Mouse (Mus musculus) neural tube, embryonic 13.5 days (tissue): ENCODE measurements around the gene Prkch. TPM values are rescaled to one million over a fixed set of nuclear protein-coding genes. Genes with fewer than 3 reads are reported as not detected.

Source experiments
- ATAC-seq: fragments of 200-750 bp; cut with Nextera tagmentation; 2 replicates; pipeline ENCODE4 v1.8.0; 2017; ENCODE audit warnings: low read depth, mild to moderate bottlenecking, moderate TSS enrichment, moderate library complexity
- H3K27ac ChIP-seq: fragments of 300-500 bp; sonication (generic); replicated peaks from 2 replicates; pipeline ENCODE4 v1.5.1; 2015; ENCODE audit warnings: moderate library complexity, mild to moderate bottlenecking, inconsistent platforms
- H3K27me3 ChIP-seq: fragments of 300-500 bp; sonication (generic); 2 replicates; pipeline ENCODE4 v1.6.1; 2015; ENCODE audit warnings: mild to moderate bottlenecking, inconsistent platforms
- H3K36me3 ChIP-seq: fragments of 300-500 bp; sonication (generic); 2 replicates; pipeline ENCODE4 v1.6.1; 2015; ENCODE audit warnings: mild to moderate bottlenecking, inconsistent platforms
- H3K4me1 ChIP-seq: fragments of 300-500 bp; sonication (generic); replicated peaks from 2 replicates; pipeline ENCODE4 v1.6.1; 2015; ENCODE audit warnings: inconsistent platforms
- H3K4me2 ChIP-seq: fragments of 300-500 bp; sonication (generic); 2 replicates; pipeline ENCODE4 v1.6.1; 2015; ENCODE audit warnings: inconsistent platforms, mild to moderate bottlenecking, moderate library complexity
- H3K4me3 ChIP-seq: fragments of 300-500 bp; sonication (generic); 2 replicates; pipeline ENCODE4 v1.5.1; 2015; ENCODE audit warnings: mild to moderate bottlenecking, inconsistent platforms
- H3K9ac ChIP-seq: fragments of 300-500 bp; sonication (generic); 2 replicates; pipeline ENCODE4 v1.6.1; 2015; ENCODE audit warnings: moderate library complexity, mild to moderate bottlenecking, inconsistent platforms
- H3K9me3 ChIP-seq: fragments of 300-500 bp; sonication (generic); 2 replicates; pipeline ENCODE4 v1.6.1; 2016; ENCODE audit warnings: inconsistent platforms
- WGBS: fragments of 180-500 bp; shearing (Covaris S2); methylation state at CpG from one replicate; pipeline ENCODE4 v1.1.7; 2015; 5-methylcytosine and 5-hydroxymethylcytosine counted together
- polyA plus RNA-seq: library from polyadenylated mRNA; unstranded; fragments of >200 nt; fragmentation: Nextera tagmentation; extraction: Ambion mirVana; gene quantifications from 2 replicates; pipeline ENCODE4 v1.2.1, GENCODE M21; 2015

Gene Prkch
- polyA plus RNA-seq, 1 experiment from 2014 or later = 9.6 TPM

GRCm38 (mm10) chr12:73695110-73695509 is 110.5 kb downstream of the Prkch start:
- H3K4me2 ChIP-seq = no peak overlapping the region
- WGBS = 90% methylated on average over 16 of the region's 16 CpGs

GRCm38 (mm10) chr12:73696084-73696483 is 111.5 kb downstream of the Prkch start:
- Histone ChIP-seq H3K27me3 (no peaks in the 10 kb centered on the region), H3K9me3 (no peaks in the 10 kb centered on the region), H3K4me2 (no peak overlapping the region), H3K9ac (no peak overlapping the region), H3K4me3 (no peak overlapping the region), H3K4me1 (peaks cover 31% of the 10 kb centered on the region), H3K27ac (no peak overlapping the region; the same call in 1 of the 2 replicates), H3K36me3 (no peaks in the 10 kb centered on the region)
- WGBS = 65% methylated on average over 4 of the region's 4 CpGs
- peak; percentile 21; the same call in 1 of the 2 replicates for ATAC-seq

More at GRCm38 (mm10) chr12:73695110-73695509, 110.5 kb downstream of the Prkch start:
- ATAC-seq = no peak
- no peak overlapping the region for H3K9ac ChIP-seq
- no peaks in the 10 kb centered on the region for H3K36me3 ChIP-seq
- no peak overlapping the region for H3K27ac ChIP-seq
- peaks cover 25% of the 10 kb centered on the region for H3K4me1 ChIP-seq
- no peaks in the 10 kb centered on the region for H3K9me3 ChIP-seq
- H3K27me3 ChIP-seq = no peaks in the 10 kb centered on the region
- H3K4me3 ChIP-seq = no peak overlapping the region

- Histone ChIP-seq H3K9me3 (no peaks in the 10 kb centered on the region), H3K27ac (no peak overlapping the region), H3K4me1 (peaks cover 31% of the 10 kb centered on the region), H3K9ac (no peak overlapping the region), H3K4me3 (no peak overlapping the region), H3K4me2 (no peak overlapping the region), H3K27me3 (no peaks in the 10 kb centered on the region), H3K36me3 (no peaks in the 10 kb centered on the region)
- 85% methylated on average over 4 of the region's 4 CpGs for WGBS
- ATAC-seq = no peak
Measured at GRCm38 (mm10) chr12:73696946-73697345, 112.3 kb downstream of the Prkch start.

- no peak overlapping the region for H3K9ac ChIP-seq
- no peak for ATAC-seq
- no peak overlapping the region for H3K4me3 ChIP-seq
- H3K4me1 ChIP-seq = peaks cover 31% of the 10 kb centered on the region
- no peaks in the 10 kb centered on the region for H3K9me3 ChIP-seq
- no peaks in the 10 kb centered on the region for H3K27me3 ChIP-seq
- H3K27ac ChIP-seq = no peak overlapping the region
- H3K36me3 ChIP-seq = no peaks in the 10 kb centered on the region
- H3K4me2 ChIP-seq = no peak overlapping the region
- 89% methylated on average over 5 of the region's 5 CpGs for WGBS
Measured at GRCm38 (mm10) chr12:73698436-73698835, 113.8 kb downstream of the Prkch start.

- Histone ChIP-seq H3K9ac (no peak overlapping the region), H3K4me1 (peaks cover 31% of the 10 kb centered on the region), H3K27ac (peak overlapping the region; percentile 69), H3K9me3 (no peaks in the 10 kb centered on the region), H3K4me3 (no peak overlapping the region), H3K36me3 (no peaks in the 10 kb centered on the region), H3K27me3 (no peaks in the 10 kb centered on the region), H3K4me2 (no peak overlapping the region)
- 63% methylated on average over 8 of the region's 8 CpGs for WGBS
- ATAC-seq = no peak
Measured at GRCm38 (mm10) chr12:73698841-73699240, 114.2 kb downstream of the Prkch start.

- 50% methylated on average over 17 of the region's 17 CpGs for WGBS
Measured at GRCm38 (mm10) chr12:73699471-73700186, 115.0 kb downstream of the Prkch start.

GRCm38 (mm10) chr12:73700544-73701069 is 116.0 kb downstream of the Prkch start:
- peaks cover 22% of the 10 kb centered on the region for H3K4me1 ChIP-seq
- H3K9ac ChIP-seq = no peak overlapping the region
- no peak overlapping the region for H3K4me3 ChIP-seq
- no peaks in the 10 kb centered on the region for H3K36me3 ChIP-seq
- no peaks in the 10 kb centered on the region for H3K9me3 ChIP-seq
- no peak overlapping the region for H3K4me2 ChIP-seq
- WGBS = 74% methylated on average over 6 of the region's 6 CpGs
- ATAC-seq = no peak
- H3K27me3 ChIP-seq = no peaks in the 10 kb centered on the region
- H3K27ac ChIP-seq = peak overlapping the region; percentile 69; the same call in 1 of the 2 replicates

More at GRCm38 (mm10) chr12:73699471-73700186, 115.0 kb downstream of the Prkch start:
- Histone ChIP-seq H3K4me3 (no peak overlapping the region), H3K36me3 (no peaks in the 10 kb centered on the region), H3K9me3 (no peaks in the 10 kb centered on the region), H3K27ac (peak overlapping the region; percentile 69), H3K4me2 (peak overlapping the region; percentile 13; the same call in 1 of the 2 replicates), H3K4me1 (peaks cover 31% of the 10 kb centered on the region), H3K27me3 (no peaks in the 10 kb centered on the region), H3K9ac (peak overlapping the region; percentile 43; the same call in 1 of the 2 replicates)
- ATAC-seq = no peak

- H3K9ac ChIP-seq = no peak overlapping the region
- H3K4me3 ChIP-seq = no peak overlapping the region
- H3K36me3 ChIP-seq = no peaks in the 10 kb centered on the region
- WGBS = 92% methylated on average over 3 of the region's 3 CpGs
- H3K27ac ChIP-seq = no peak overlapping the region
- H3K4me2 ChIP-seq = no peak overlapping the region
- no peaks in the 10 kb centered on the region for H3K9me3 ChIP-seq
- H3K4me1 ChIP-seq = peaks cover 21% of the 10 kb centered on the region
- no peak for ATAC-seq
- H3K27me3 ChIP-seq = peaks cover 2% of the 10 kb centered on the region; the same call in 1 of the 2 replicates
Measured at GRCm38 (mm10) chr12:73701999-73702398, 117.4 kb downstream of the Prkch start.

- H3K4me2 ChIP-seq = no peak overlapping the region
- 80% methylated on average over 3 of the region's 3 CpGs for WGBS
- H3K4me1 ChIP-seq = peaks cover 22% of the 10 kb centered on the region
- H3K4me3 ChIP-seq = no peak overlapping the region
- no peaks in the 10 kb centered on the region for H3K9me3 ChIP-seq
- no peak overlapping the region for H3K27ac ChIP-seq
- H3K36me3 ChIP-seq = no peaks in the 10 kb centered on the region
- peaks cover 8% of the 10 kb centered on the region for H3K27me3 ChIP-seq
- ATAC-seq = no peak
- no peak overlapping the region for H3K9ac ChIP-seq
Measured at GRCm38 (mm10) chr12:73704382-73704781, 119.8 kb downstream of the Prkch start.

- peaks cover 15% of the 10 kb centered on the region for H3K27me3 ChIP-seq
- no peaks in the 10 kb centered on the region for H3K9me3 ChIP-seq
- no peak overlapping the region for H3K4me3 ChIP-seq
- H3K4me1 ChIP-seq = peaks cover 14% of the 10 kb centered on the region
- no peak overlapping the region for H3K27ac ChIP-seq
- ATAC-seq = peak; percentile 57; the same call in 1 of the 2 replicates
- 41% methylated on average over 7 of the region's 7 CpGs for WGBS
- no peaks in the 10 kb centered on the region for H3K36me3 ChIP-seq
- no peak overlapping the region for H3K9ac ChIP-seq
- no peak overlapping the region for H3K4me2 ChIP-seq
Measured at GRCm38 (mm10) chr12:73705097-73705690, 120.6 kb downstream of the Prkch start.

- Histone ChIP-seq H3K4me2 (no peak overlapping the region), H3K4me3 (no peak overlapping the region), H3K4me1 (peaks cover 15% of the 10 kb centered on the region; the same call in 1 of the 2 replicates), H3K27me3 (peaks cover 31% of the 10 kb centered on the region), H3K36me3 (no peaks in the 10 kb centered on the region), H3K27ac (0 out of 2 replicates have a peak overlapping the region, but pooled peaks have one; percentile 18), H3K9me3 (no peaks in the 10 kb centered on the region), H3K9ac (no peak overlapping the region; the same call in 1 of the 2 replicates)
- 9% methylated on average over 5 of the region's 5 CpGs for WGBS
- ATAC-seq = no peak
Measured at GRCm38 (mm10) chr12:73708498-73708897, 123.9 kb downstream of the Prkch start.

- Histone ChIP-seq H3K4me2 (no peak overlapping the region), H3K27me3 (peaks cover 31% of the 10 kb centered on the region), H3K9ac (no peak overlapping the region; the same call in 1 of the 2 replicates), H3K27ac (0 out of 2 replicates have a peak overlapping the region, but pooled peaks have one; percentile 18), H3K4me1 (peaks cover 15% of the 10 kb centered on the region; the same call in 1 of the 2 replicates), H3K9me3 (no peaks in the 10 kb centered on the region), H3K4me3 (no peak overlapping the region), H3K36me3 (no peaks in the 10 kb centered on the region)
- WGBS = 24% methylated on average over 8 of the region's 8 CpGs
- peak; percentile 52; the same call in 1 of the 2 replicates for ATAC-seq
Measured at GRCm38 (mm10) chr12:73708920-73709319, 124.3 kb downstream of the Prkch start.
